Mouse (Mus musculus): Measurements from ENCODE around the gene Plekhm2.

DNA sequence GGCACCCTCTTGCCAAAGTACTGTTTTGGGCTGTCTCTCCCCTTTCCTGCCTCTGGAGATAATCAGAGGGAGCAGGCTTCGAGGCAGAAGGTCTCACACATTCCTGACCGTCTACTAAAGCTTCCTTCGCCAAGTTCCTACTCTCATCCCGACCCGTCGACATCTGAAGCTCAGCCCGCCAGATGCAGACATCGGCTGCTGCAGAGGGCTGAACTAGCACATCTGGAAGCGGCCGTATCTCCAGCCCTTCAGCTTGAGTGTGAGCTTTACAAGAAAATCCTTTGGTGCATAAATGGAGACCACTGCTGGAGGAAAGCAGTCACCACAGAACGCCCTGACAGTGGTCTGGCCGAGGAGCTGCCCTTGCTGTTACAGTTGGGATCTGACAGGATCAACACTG is 16.2 kb upstream of the Plekhm2 start:
- TF ChIP-seq HCFC1 (IDR thresholded peaks at IDR 0.05; ENCODE audit: low read depth, low read length) (no peak), CTCF (IDR thresholded peaks at IDR 0.05 in 2 of 3, conservative IDR thresholded peaks at IDR 0.05 in 1 of 3; ENCODE audit: control insufficient read depth in 1 of 3, insufficient read depth in 1 of 3, low read depth in 2 of 3, low read length in 3 of 3, poor library complexity in 1 of 3, severe bottlenecking in 1 of 3) (no peak), USF1 (IDR thresholded peaks at IDR 0.05; ENCODE audit: low read depth, low read length) (no peak), POLR2A (IDR thresholded peaks at IDR 0.05; ENCODE audit: control insufficient read depth in 1 of 2, insufficient read depth in 1 of 2, low read depth in 1 of 2, low read length in 2 of 2, poor library complexity in 1 of 2) (no peak), SMC3 (IDR thresholded peaks at IDR 0.05; ENCODE audit: low read depth, low read length) (no peak), ZC3H11A (IDR thresholded peaks at IDR 0.05; ENCODE audit: low read depth, low read length) (no peak), SIN3A (IDR thresholded peaks at IDR 0.05; ENCODE audit: low read length) (no peak), POLR2AphosphoS5 (IDR thresholded peaks at IDR 0.05; ENCODE audit: borderline replicate concordance, low read depth, low read length) (no peak), MYC (IDR thresholded peaks at IDR 0.05; ENCODE audit: low read depth, low read length) (no peak), POLR2AphosphoS2 (IDR thresholded peaks at IDR 0.05; ENCODE audit: low read length) (no peak), MAX (IDR thresholded peaks at IDR 0.05; ENCODE audit: low read length) (no peak), MYB (IDR thresholded peaks at IDR 0.05; ENCODE audit: low read depth, low read length) (no peak), KAT2A (conservative IDR thresholded peaks at IDR 0.05; ENCODE audit: low read depth, low read length) (no peak), GABPA (IDR thresholded peaks at IDR 0.05; ENCODE audit: low read depth, low read length) (no peak)

All from MEL (cell line).